Mouse (Mus musculus): ENCODE measurements around the gene Stk10.

The Stk10 gene

DNA sequence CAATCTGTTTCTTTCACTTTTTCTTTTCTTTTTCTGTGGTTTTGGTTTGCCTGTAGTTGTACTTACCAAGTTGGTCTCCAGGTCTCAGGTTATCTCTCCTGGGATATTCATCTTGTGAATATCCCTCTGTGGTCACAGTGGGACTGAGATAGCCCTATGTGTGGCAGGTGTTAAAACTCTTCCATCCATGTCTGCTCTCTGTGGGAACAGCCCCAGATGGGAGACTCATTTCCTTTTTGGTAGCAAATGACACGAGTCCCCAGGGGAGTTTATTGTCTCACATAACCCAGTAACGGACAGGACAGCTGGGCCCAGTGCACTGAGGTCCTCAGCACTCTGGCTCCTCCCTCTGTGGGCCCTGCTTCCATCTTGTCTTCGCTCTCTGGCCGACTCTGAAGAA is 17.0 kb downstream of the Stk10 start:
- DNase-seq (ENCODE audit: low spot score in 2 of 2), result no peak

DNA sequence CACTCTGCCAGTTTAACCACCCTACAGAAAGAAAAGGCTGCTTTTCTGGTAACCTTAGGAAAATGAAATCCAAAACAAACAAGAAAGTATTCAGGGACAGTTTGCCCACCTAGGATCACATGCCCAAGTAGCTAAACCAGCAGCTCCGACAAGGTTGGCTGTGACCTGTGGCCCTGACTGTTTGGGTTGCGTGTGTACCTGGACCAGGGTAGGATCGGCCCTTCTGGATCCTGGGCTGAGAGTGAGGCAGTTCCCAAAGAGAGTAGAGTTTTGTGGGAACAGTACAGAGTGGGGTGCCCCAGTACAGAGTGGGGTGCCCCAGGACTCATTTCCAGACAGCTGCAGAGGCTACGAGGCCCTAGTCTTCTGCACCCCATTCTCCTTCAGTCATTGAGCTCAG is 18.0 kb downstream of the Stk10 start:
- DNase-seq (ENCODE audit: low spot score in 2 of 2), result no peak

DNA sequence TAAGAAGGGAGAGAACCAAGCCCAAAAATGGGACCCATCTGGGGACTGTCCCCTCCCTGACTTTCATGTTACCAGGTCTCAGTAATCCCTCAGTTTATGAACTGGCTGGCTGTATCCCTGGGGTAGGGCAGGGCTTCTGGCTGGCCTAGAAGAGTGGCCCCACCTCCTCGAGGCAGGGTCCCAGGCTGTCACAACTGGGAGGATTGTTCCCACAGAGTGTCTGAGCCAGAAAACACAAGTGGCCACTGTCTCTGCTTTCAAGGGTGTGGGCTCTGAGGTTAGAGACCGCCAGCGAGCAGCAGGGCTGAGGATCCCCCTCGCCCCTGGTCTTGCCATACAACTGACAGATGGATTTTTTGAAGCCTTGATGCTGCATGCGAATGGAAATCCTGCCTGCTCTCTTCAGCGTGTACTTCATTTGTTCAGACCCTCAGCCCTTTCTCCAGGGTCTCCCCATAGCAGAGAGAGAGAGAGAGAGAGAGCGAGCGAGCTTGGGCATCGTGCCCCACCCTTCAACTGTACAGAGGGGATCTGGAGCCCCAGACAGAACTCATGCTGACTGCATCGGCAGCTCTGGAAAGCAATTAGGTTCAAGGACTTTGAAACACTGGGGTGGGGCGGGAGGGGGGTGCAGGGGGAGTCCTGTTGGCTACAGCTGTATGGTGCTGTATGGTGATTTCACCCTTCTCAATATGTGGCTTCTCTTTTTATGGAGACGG is 18.6 kb downstream of the Stk10 start:
- no peak for DNase-seq (ENCODE audit: low spot score in 2 of 2)

DNA sequence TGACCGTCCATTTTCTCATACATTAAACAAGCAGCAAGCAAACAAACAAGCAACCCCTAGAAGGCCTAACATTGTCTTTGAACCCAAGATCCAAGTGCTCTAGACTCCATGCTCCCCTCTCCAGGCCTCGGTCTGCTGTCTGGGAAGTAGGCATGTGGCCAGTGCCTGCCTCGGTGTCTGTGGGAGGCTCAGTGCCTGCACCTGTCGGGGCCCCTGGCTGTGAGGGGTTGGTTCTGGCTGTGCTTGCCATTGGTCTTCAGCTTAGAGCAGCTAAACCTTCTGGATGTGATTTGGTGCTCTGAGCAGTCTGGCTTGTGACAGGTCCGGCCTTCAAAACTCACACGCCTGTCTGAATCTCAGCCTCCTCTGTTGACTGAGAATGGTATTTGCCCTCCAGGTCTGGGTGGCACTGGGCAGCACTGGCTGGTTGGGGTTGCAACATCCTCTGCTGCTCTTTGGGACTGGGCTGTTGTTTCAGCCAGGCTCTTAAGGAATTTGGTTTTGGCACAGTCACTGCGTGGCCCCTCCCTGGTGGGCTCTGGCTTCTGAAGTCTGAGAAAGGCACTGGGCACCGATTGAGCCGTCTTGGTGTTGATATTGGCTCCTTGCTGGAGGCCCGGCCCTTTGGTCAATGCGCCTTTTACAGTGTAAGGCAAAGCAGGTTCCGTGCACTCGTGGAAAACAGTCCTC is 19.4 kb downstream of the Stk10 start:
- DNase-seq (ENCODE audit: low spot score in 2 of 2), result no peak

DNA sequence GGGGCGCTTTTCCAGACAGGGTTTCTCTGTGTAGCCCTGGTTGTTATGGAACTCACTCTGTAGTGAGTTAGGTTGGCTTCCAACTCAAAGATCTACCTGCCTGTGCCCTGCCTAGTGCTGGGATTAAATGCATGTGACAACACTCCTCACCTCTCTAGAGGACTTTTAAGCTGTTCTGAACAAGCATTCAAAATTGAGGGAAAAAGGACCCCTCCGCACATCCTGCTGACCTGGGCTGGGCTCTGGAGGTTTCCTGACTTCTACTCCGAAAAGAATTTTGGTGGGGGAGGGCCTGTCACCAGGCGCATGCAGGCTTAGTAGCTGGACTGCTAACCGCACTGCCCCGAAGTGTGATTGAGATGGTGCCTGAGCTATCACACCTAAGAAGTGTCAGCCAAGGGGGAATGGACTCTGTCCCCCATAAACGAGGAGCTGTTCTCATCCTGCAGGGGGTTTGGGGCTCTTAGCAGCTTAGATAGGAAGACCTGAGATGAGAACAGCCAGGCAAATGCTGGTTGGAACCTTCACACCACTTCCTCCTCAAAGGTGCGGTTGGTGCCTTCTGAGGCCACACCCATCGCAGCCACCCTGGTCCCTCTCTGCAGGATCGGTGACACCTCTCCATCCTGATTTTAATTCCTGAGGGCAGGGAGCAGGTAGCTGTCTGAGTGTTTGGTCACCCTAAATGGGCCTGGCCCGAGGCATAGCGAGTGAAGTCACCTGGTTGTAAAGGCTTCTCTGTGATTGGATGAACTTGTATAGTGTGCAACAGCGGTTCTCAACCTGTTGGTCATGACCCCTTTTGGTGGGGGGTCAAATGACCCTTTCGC is 20.4 kb downstream of the Stk10 start:
- no peak for DNase-seq (ENCODE audit: low spot score in 2 of 2)

DNA sequence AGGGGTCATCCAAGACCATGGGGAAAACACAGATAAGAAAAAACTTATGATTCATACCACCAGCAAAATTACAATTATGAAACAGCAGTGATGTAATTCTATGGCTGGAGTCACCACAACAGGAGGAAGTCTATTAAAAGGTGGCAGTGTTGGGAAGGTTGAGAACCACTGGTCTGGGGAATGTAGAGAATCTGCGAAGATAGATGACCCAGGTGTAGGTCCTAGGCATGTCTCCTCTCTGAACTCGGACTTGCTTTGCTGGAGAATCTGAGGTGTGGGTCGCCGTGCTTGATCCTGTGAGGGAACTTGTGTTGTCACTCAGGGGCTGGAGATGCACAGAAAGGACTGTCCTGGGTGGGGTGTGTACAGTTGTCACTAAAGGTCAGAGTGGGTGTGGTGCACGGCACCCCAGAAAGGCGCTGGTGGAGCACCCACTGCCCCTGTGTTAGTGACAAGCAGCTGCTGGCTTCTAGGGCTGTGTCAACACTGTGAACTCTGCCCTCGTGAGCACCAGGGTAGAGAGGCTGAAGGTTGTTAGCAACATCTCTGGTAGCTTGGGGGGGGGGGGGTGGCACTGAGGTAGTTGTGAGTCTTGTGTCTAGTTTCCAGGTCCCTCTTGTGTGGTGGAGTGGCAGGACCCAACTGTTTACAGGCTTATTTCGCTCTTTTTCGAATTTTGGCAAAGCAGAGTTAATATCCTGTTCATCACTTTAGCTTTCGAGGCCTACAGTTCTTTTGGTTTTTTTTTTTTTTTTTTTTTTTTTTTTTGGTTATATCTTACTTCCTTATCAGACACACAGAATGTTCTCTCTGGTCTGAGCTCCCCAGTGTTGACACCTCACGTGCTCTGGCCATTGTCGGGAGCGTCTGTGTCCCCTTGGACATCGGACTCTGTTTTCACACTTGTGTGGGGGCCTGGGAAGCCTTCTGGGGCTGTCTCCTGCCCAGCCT is 21.3 kb downstream of the Stk10 start:
- DNase-seq (ENCODE audit: low spot score in 2 of 2), result no peak

DNA sequence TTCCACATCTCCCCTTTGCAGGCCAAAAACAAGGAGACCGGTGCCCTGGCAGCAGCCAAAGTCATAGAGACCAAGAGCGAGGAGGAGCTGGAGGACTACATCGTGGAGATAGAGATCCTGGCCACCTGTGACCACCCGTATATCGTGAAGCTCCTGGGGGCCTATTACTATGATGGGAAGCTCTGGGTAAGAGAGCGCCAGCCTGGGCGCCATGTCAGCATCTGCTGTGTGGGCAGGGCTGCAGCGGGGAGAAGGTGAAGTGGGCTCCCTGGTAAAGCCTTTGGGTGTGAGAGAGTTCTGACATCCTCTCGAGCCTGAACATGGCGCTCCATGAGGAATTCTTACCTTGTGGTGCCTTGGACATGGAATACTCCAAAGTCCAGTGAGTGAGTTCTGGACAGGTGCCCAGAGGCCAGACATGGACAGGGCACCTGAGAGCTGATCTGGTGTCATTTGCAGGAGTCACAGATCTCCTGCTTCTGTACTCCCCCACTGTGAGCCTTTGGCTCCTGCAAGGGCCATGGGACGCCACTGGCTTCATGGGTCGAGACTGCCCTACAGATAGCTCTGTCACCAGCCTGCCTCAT is 22.1 kb downstream of the Stk10 start:
- DNase-seq (ENCODE audit: low spot score in 2 of 2), result no peak

DNA sequence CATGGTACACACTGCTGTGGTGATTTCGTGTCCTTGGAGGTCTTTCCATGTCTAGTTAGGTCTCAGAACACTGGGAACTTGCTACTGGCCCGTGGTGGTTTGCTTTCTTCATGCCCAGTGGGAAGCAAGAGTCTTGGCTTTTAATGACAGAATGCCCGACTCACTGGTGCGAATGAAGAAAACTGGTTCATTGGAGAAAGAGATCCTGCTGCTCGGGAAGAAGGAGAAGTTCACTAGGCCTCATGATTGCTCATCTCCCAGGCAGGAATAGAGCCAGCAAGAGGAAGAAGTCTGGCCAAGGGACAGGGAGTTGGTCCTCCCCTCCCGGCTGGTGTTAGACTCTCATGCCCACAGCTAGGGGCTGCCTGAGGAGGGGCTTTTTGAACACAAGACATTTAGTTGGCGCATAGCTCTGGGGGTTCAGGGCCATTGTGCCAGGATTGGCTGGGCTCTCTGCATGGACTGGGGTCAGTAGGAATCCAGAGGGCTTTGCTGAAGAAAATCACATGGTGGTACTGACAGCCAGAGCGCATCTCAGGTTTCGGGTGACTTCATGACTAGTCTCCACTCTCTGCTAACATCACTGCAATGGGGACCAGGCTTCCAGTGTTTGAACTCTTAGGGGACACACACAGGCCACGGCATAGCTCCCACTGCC is 23.4 kb downstream of the Stk10 start:
- no peak for DNase-seq (ENCODE audit: low spot score in 2 of 2)

DNA sequence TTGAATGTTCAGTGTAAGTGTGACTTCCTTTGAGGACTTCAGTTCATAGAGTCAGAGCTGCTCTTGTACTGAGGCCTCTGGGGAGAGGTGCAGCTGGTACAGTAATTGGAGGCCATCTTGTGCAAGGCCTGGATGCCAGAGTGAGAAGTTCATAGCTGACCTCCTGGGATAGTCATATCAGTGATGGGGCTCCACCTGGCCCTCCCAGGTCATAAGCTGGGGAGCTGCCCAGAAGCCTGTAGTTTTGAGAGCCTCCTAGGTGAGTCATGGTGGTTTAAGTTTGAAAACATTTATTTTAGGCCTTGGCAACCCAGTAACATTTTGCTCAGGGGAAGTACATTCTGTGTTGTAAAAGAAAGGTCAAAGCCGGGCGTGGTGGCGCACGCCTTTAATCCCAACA is 24.9 kb downstream of the Stk10 start:
- DNase-seq (ENCODE audit: low spot score in 2 of 2), result no peak

DNA sequence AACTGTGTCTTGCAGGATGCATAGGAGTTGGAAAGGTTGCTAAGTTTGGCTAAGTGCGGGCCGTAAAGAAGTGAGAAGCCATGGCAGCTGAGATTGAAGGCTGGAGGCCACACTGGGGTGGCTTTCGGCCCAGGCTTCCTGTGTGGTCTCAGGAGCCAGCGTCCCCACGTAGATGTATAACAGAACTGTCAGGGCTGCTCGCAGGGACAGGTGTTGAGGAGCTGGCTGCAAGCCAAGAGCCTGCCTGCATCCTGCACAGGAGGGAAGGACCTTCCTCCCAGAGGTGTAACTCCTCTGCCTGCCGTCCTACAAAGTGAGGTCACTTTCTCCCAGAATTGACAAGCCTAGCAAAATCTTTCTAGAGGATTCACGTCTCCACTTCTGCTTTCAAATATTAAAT is 25.6 kb downstream of the Stk10 start:
- no peak for DNase-seq (ENCODE audit: low spot score in 2 of 2)

DNA sequence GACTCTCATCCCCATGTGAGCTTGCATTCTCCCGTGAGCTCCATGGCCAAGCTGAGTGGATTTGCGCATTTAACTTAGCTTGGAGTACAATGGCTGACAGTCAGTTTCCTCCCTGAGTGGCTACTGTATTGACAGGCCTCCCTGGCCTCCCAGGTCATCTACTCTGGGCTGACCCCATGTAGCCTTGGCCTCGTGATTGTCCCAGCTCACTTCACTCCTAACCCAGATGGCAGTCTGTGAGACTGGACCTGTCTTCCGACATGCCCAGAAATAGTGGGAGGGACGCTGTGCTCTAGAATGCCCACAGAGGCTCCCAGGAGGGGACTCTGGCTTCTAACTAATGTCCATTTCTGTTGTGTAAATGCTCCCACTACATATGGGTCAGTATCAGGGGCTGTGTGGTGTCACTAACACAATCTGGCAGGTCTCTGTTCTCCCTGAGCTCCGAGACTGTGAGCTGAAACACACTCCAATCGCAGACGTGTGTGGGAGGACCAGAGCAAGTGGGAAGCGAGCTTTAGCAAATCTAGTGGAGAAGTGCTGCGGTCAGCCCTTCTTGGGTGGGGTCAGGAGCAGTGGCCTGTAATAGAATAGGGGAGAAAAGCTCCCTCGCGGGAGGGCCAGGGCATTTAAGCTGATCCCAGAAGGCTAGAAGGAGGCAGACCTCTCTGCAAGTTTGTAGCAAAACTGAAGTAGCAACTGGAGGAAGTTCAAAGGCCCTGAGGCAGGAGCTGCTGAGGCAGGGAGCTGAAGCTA is 27.1 kb downstream of the Stk10 start:
- DNase-seq (ENCODE audit: low spot score in 2 of 2), result no peak

DNA sequence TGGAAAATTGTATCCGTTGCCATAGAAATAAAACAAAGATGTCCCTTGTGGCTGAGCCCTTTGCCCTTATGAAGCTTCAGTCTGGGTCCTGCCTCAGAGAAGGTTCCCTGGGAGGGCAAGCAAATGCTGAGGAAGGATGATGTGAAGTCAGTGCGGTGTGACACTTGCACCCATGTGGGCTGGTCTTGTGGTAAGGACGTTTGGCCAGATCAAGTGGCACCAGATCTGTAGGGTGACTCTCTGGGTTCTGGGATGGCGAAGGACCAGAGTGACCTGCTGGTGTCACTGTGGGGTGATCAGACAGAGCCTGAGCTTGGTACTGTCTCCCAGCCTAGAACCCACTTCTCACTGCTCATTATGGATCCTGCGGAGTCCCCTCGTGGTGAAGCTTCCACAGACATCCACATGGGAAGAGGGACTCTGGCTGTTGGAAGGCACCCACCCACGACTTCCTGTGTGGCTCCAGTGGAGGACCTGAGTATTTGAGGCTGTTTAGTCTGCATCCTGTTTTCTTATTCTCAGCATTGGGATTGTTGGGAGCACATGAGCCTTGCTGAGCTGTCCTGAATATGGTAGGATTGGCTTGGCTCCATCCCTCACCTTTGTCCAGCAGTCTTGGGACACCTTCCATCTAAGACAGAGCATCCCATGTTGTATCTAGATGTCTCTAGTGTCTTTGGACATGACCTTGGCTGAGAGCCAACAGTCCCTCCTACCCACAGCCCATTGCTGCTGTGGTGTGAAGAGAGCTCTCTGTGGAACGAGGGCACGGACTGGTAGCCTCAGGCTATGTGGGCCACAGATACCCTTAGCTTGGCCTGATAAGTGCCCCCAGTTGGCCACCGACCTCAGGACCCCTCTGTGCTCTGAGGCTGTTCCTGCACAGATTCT is 28.6 kb downstream of the Stk10 start:
- no peak for DNase-seq (ENCODE audit: low spot score in 2 of 2)

DNA sequence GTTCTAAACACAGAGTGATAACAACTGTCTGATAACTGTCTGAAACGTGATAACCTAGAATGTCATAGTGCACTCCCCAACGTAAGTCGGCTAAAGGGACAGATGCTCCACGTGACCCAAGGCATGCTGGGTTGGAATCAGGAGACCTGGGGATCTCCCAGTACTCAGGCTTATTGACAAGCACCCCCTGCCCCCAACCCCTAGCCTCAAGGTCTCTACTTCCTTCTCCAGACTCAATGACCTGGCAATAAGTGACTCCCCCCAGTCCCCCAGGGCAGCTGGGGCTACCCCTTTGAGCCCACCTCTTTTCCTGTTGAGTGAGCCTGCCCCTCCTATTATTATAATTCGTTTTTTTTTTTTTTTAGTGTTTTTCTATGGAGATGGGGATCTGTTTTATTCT is 29.6 kb downstream of the Stk10 start:
- no peak for DNase-seq (ENCODE audit: low spot score in 2 of 2)

DNA sequence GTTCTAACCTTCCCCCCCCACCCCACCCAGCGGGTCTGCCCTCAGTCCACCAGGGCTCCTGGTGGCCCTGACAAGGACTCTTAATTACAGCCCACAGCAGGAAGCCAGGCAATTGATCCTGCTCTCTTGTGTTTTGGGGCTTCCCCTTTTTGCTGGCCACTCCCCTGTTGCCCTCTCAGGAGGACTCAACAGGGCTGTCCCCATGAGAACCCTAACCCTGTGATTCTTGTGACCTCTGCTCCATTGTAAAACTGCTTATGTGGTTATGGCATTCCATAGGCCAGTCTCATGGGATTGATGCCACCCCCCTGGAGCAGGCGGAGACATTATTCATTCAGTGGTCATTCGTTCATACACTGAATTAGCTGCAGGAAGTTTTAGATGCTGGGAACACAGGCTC is 30.6 kb downstream of the Stk10 start:
- DNase-seq (ENCODE audit: low spot score in 2 of 2), result no peak

DNA sequence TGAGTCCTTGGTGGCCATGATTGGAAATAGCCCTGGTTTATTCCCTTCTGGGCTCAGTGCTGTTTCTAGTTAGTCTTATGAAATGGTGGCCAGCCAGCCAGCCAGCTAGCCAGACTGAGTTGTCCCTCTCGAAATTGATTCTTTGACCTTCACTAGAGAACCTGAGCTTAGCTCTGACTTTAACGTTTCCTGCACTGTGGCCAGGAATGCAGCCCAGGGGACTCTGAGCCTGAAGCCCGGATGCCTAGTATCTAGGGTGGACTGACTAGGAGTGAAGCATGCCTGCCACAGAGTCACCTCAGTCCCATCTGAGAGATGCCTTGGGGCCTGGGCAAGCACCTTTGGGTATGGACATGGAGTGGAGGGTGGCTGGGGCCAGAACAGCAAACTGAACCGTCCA is 31.5 kb downstream of the Stk10 start:
- DNase-seq (ENCODE audit: low spot score in 2 of 2), result no peak

DNA sequence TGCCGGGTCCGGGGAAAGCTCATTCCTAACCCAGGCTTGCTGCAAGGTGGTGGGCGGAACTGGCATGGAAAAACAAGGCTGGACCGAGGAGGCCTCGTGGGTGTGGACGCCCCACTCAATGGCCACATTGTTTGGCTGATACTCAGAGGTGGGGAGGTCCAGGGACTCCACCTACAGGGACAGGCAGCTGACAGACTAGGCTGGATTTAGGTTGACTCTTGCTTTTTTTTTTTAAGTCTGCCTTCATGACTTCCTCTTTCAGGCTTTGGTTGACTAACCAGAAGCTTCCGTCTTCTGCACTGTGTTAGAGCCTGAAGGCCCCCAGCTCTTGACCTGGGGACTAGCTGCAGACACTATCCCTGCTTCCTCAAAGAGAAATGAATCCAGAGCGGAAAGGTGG is 32.0 kb downstream of the Stk10 start:
- DNase-seq (ENCODE audit: low spot score in 2 of 2), result no peak

DNA sequence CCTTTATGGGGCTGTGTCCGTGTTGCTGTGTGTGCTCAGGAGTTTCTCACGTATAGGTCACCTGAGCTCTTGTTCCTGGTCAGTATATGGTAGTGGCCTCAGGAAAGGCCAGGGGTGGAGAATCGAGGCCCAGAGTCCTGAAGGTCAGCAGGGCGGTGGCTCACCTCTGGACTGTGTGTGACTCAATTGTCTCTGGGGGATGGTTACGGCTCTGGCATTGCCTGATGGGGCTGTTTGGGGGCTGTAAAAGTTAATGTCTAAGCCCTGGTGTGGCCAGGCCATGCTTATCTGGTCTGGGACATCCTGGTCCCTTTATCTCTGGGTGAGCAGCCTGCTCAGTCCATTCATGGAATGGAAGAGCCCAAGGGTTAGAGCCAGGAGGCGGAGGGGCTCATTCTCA is 33.1 kb downstream of the Stk10 start:
- DNase-seq (ENCODE audit: low spot score in 2 of 2), result no peak

DNA sequence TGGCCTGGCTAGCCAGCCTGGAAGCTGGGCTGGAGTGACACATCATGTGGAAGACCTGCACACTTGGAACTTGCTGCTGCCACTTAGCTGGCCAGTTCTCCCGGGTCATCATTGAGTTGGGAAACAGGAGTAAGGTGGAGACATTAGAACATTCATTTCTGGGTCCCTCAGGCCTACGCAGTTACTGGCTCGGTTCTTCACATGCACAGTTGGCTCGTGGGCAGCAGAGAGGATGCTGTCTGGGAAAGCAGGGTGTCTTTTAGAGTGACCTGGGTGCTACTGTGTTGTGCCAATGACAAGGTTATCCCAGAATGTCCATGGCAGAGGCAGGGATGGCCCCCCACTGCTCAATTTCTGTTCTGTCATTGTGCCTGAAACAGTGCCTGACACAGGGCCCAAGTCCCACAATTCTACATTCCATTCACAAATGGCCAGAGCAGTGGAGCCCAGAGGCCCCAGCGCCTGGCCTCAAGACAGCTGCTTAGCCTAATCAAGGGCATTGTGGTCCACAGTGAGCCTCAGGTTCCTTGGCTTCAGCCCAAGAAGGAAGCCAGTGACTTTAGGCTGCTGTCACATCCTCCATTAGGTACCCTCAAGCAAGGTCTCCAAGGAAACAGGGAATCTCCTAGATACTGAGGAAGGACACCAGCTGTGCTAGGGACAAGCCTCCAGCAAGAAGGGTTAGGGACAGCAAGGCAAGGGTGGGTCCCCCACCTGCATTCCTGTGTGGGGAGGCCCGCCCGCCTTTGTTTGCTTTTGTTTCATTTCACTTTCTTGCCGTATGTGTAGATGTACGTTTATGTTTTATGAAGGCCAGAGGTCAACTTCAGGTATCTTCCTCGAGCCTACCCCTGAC is 34.1 kb downstream of the Stk10 start:
- no peak for DNase-seq (ENCODE audit: low spot score in 2 of 2)

All from urinary bladder, postnatal 4 days (tissue).